Mouse (Mus musculus): Measurements from ENCODE around the gene Hist1h2bf. TPM values are rescaled to one million over a fixed set of nuclear protein-coding genes. Genes with fewer than 3 reads are reported as not detected.
"Not testable (repeated sequence)": the region's sequence is repeated elsewhere in the genome, so short reads cannot be mapped to it uniquely, and the experiment has no call there.

Hist1h2bf gene
- polyA plus RNA-seq, 2 experiments from 2014 or later: not detected

GRCm38 (mm10) chr13:23586099-23586939 lies 12.3 kb upstream of the Hist1h2bf start:
- no peak for ATAC-seq

GRCm38 (mm10) chr13:23585442-23586098 lies 11.6 kb upstream of the Hist1h2bf start:
- ATAC-seq: peak; percentile 79

- ATAC-seq: peak; percentile 45
These were observed 11.0 kb upstream of the Hist1h2bf start for GRCm38 (mm10) chr13:23585029-23585441.

GRCm38 (mm10) chr13:23584331-23584730 lies 10.3 kb upstream of the Hist1h2bf start:
- ATAC-seq: no peak

GRCm38 (mm10) chr13:23583387-23584068 lies 9.5 kb upstream of the Hist1h2bf start:
- ATAC-seq: no peak

GRCm38 (mm10) chr13:23582219-23583056 lies 8.4 kb upstream of the Hist1h2bf start:
- no peak for ATAC-seq

- peak; percentile 71 for ATAC-seq
These were observed 7.6 kb upstream of the Hist1h2bf start, which contains the start of gene Hist1h4d for GRCm38 (mm10) chr13:23581408-23582218. Gene Hist1h4d, plus strand, starts transcription at chr13:23581598.

GRCm38 (mm10) chr13:23577835-23578234 lies 3.8 kb upstream of the Hist1h2bf start:
- no peak for ATAC-seq

- no peak for ATAC-seq
These were observed 3.1 kb upstream of the Hist1h2bf start for GRCm38 (mm10) chr13:23576906-23577639.

GRCm38 (mm10) chr13:23576351-23576881 lies 2.4 kb upstream of the Hist1h2bf start:
- ATAC-seq: no peak

GRCm38 (mm10) chr13:23575864-23576313 lies 1.9 kb upstream of the Hist1h2bf start:
- not testable (repeated sequence) for ATAC-seq

- ATAC-seq: peak; percentile 40
These were observed 1.4 kb upstream of the Hist1h2bf start, which contains the start of gene Hist1h3d for GRCm38 (mm10) chr13:23575271-23575851. Gene Hist1h3d, plus strand, starts transcription at chr13:23575763.

- not testable (repeated sequence) for ATAC-seq
These were observed 662 bp upstream of the Hist1h2bf start for GRCm38 (mm10) chr13:23574546-23575170.

GRCm38 (mm10) chr13:23573034-23573897 lies 730 bp downstream of the Hist1h2bf start:
- ATAC-seq: not testable (repeated sequence)

- ATAC-seq: no peak
These were observed 1.6 kb downstream of the Hist1h2bf start for GRCm38 (mm10) chr13:23572218-23573033.

- not testable (repeated sequence) for ATAC-seq
These were observed 2.3 kb downstream of the Hist1h2bf start for GRCm38 (mm10) chr13:23571504-23572217.
